Mouse (Mus musculus): Measurements from ENCODE around the gene Add1. TPM values are rescaled to one million over a fixed set of nuclear protein-coding genes. Genes with fewer than 3 reads are reported as not detected.

The Add1 gene
- total RNA-seq, 2 experiments from 2014 or later, result 307 to 320 TPM

DNA sequence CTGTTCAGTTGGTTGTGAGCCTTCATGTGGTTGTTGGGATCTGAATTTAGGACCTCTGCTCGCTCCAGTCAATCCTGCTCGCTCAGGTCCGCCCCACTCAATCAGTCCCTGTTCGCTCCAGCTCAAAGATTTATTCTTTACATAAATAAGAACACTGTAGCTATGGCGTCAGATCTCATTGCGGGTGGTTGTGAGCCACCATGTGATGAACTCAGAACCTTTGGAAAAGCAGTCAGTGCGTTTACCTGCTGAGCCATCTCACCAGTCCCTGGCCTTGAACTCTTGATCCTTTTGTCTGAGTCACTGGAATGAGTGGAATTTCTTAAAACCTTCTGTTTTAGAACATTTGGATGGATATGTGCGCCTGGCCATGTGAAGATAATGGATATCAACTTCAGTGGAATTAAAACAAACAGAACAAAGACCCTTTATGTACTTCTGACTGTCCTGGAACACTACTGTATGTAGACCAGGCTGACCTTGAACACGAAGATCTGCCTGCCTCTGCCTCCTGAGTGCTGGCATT lies 19.8 kb downstream of the Add1 start:
- no peak for DNase-seq
- intact Hi-C loops (cut with DNase I), result no loop called here

DNA sequence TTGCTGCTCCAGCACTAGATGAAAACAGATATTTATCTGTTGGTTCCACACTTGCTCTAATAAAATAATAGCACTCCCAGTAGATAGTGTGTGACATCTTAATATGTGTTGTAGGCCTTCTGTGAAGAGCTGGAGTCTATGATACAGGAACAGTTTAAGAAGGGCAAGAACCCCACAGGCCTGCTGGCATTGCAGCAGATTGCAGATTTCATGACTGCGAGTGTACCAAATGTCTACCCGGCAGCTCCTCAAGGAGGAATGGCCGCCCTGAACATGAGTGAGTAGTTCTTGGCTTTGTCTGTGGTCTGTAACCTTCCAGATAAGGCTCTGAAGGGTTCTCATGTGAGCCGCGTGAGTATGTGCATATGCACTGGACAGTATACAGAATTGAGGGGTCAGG lies 31.1 kb downstream of the Add1 start:
- intact Hi-C loops (cut with DNase I), result no loop called here

DNA sequence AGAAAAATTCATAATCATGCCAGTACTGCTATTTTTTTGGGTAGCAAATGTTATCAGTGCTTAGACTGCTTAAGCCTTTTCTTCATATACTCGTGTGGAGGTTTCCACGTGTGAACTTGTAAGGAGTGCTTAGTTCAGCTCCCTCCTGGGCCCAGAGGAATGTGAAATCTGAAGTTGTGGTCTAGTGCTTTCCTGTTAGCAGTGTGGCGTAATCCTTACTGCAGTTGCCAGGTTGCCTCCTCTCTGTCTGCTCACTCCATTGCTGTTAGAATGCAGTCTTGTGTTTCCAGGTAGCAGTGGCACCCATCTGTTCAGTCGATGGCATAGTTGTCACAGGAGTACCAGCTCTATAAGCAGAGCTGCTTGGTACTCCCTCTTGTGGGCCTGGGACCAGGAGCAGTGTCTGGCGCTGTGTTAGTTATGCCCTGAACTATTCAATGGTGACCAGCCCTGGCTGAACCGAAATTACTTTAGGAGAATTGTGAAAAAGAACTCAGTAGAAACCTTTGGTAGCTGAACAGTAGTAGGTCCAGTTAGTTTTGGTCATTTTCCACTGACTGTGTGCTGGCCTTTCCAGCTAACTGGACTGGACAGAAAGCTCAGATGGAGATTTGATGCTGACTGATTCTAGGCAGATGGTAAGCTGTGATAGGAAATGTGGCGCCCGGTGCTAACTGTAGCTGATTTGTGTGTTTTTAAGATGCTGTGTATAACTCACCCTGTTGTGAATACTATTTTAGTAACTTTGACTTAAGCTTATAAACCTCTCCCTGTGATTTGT lies 33.8 kb downstream of the Add1 start:
- DNase-seq, result no peak
- intact Hi-C loops (cut with DNase I), result no loop called here

More for the DNA sequence above, 31.1 kb downstream of the Add1 start:
- DNase-seq, result no peak

DNA sequence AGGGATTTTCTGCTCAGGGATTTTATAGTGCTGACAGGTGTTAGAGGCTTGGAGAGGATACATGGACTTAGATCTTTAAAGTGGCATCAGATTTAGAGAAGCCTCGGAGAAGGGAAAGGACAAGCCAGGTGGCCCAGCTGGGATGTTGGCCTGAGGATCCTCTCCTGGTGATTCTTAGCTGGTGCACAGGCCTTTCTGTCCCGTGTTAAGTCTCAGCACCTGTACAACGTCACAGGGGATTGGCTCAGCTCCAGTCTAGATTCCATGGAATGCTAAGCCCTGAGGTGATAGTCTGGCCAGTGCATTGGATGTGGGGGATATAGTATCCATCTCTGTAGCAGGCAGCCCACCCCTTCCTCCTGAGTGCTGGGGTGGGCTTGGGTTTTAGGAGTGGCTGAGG lies 34.8 kb downstream of the Add1 start:
- intact Hi-C loops (cut with DNase I), result no loop called here
- DNase-seq, result no peak

DNA sequence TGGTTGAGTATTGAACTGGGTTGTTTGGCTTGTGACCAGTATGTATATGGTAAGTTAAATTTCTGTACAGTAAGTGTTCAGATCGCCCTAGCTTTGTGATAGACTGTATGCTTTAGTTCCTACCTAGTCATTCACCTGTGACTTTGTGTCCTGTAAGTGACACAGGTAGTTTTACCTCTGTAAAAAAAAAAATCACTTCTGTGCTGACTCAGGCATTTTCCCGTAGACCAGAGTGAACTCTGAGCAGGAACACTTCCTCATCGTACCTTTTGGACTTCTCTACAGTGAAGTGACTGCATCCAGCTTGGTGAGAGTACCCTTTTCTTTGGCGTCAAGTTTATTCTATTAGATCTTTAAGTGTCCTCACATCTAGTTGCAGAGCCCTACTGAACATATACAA lies 36.5 kb downstream of the Add1 start:
- intact Hi-C loops (cut with DNase I), result no loop called here

DNA sequence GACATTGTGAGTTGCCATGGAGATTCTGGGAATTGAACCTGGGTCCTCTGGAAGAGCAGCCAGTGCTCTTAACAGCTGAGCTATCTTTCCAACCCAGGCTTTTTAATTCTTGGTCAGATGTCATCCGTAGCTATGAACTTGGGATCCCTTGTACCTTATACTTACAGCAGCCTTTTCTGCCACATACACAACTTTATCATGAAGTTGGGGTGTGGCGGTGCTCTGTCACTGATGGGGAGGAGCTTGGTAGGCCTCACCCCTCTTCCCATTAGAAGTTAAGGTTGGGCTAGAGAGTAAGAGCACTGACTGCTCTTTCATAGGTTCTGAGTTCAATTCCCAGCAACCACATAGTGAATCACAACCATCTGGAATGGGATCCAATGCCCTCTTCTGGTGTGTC lies 59.5 kb downstream of the Add1 start:
- intact Hi-C loops (cut with DNase I), result no loop called here
- no peak for DNase-seq

More for the DNA sequence above, 36.5 kb downstream of the Add1 start:
- no peak for DNase-seq

DNA sequence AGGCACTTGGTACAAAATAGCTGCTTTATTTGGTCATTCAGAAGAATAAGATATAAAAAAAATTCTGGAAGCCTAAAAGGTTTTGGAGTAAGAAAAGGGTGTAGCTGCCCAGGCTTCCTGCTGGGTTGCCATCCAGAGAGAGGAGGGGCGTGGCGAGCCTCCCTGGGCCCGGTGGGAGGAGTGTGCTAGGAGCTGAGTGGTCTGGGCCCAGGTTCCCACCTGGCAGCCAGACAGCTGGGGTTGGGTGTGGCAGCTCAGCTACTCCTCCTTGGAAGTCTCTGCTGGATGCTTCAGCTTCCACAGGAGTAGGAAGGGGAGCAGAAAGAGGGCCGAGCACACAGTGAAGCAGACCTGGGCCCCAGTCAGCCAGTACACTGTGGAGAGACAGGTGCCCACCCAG lies 60.2 kb downstream of the Add1 start:
- no peak for DNase-seq
- intact Hi-C loops (cut with DNase I), result no loop called here

DNA sequence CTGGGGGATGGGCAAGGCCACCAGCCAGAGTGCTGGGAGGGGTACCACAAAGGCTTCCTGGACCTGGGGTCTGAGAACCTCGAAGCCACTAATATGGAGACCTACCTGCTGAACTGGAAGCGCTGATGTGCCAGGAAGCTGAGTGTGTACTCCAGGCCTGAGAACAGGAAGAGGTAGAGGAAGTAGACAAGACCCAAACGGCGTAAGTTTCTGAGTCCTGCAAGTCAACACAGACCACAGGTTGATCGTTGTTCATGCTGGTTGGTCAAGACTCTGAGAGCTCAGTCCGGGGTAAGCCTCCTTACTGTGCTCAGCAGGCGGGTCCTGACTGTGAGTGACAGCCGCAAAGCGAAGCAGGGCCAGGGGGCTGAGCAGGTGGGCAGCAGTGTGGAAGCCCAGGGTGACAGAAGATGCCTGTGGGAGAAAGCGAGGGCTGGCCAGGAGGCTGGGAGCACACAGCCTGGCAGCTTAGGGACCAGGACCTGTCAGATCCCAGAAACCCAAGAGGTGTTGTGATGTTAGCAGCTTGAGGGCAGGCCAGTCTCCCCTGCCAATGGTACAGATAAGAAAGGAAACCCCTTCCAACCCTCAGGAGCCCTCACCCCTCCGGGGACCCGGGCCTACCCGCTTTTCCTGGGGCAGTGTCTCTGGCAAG lies 61.4 kb downstream of the Add1 start:
- intact Hi-C loops (cut with DNase I), result no loop called here
- DNase-seq, result no peak

DNA sequence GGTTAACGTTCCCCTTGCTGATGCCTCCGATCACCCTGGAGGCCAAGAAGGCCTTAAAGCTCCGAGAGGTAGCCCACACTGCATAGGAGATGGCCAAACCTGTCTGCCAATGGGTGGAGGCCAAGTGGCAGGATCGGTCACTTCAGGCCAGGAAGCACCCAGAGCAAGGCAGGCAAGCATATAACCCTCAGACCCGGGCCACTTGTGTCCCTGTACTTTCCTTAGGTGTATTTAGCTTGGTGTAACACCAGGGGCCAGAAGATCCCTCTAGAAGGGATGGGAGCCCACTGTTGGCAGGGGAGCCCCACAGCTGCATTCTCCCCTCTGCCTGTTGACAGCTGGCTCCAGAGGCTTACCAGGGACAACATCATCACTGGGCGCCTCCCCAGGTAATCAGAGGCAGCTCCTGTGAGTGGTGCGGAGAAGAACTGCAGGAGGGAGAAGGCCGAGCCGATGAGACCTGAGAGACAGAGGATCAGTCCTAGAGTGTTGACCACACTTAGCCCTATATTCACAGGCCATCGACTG lies 62.3 kb downstream of the Add1 start:
- no peak for DNase-seq
- intact Hi-C loops (cut with DNase I), result no loop called here

DNA sequence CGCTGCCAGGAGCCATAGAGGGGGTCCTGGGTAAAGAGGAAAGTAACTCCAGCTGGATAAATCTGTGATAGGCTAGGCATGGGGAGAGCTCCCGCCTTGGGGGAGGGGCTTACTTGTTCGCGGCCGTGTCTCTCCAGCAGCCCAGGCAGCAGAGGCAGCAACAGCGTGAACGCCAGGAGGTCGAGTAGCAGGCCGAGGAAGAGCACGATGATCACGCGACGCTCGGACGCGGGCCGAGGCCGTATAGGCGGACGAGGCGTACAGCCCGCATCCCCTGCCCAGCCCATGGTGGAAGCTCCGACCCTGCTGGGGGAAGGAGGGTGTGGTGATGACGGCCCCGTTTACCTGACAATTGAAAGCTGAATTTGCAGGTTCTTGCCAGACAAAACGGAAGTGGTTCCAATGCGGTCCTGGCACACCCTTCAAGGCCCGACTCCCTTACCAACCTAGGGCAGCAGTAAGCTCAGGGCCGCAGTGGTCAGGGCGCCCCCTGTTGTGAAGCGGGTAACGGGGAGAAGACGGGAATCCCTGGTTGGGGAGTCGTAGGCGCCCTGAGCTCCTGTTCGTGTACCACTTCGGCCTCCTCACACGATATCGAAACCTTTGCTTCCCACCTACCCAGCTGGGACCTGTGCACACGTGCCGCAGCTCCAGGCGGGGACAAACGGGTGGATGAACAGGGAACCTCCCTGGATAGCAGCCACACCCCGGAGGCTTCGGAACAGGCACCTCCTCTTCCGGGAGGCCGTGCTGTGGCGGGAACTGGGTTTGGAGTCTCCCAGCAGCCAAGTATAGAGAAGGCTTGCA lies 63.2 kb downstream of the Add1 start, which contains the start of gene Mfsd10:
Gene Mfsd10, minus strand, starts transcription at position 732 of the 807 bp plus-strand sequence.
- intact Hi-C loops (cut with DNase I), result no loop called here
- peak; percentile 84 for DNase-seq

DNA sequence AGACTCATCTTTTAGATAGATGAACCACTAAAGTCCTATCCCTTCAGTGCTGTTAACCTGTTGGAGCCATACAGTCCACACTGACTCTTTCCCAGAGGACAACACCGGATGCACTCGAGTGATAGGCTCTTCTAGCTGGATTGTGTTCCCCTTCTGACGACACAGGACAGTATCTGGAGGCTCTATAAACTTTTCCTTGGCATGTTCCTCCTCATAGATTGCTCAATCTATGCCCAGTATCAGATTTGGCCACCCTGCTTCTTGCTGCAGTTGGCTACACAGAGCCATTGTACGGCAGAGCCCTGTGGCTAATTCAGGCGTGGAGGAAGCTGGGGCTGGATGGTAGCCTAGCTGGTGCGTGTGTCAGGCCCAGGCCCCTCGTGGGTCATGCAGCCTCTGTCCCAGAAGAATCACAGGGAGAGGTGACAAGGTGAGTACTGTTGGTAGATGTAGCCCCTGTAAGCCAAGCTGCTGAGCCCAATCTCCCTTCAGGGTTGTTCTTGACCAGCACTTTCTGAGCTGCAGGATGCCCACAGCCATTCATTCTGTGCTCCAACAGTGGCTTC lies 64.2 kb downstream of the Add1 start:
- no peak for DNase-seq
- intact Hi-C loops (cut with DNase I), result no loop called here

DNA sequence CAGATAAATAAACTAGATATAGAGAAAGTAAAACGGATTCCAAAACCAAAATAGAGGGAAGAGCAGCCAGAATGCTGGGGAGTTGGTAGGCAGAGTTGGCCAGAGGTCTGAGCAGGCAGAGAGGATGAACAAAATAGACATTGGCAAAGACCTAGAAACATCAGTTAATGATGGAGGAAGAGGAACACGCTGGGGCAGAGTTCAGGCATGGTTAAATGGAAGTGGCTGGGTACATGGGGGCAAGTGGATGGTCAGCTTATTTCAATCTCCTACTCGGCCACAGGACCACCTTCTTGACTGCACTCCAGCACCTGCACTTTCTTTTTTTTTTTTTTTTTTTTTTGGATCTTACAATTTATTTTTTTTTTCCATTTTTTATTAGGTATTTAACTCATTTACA lies 68.5 kb downstream of the Add1 start:
- DNase-seq, result no peak
- intact Hi-C loops (cut with DNase I), result no loop called here

DNA sequence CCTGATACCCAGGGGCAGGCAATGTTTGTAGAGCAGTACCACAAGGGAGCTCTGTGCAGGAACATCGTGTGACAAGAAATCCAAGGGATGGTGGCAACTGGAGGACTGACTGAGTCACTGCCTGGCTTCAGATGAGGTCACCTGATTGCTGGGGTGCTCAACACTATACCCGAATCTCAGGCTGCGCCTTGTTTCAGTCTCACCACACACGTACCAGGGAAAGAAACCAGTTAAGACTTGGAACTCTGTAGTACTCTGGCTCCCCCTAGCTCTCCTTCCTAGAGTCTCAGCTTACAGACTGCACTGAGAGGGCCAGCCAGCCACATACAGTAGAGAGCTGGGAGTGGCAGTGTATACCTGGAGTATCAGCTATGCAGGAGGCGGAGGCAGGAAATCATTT lies 69.5 kb downstream of the Add1 start:
- intact Hi-C loops (cut with DNase I), result no loop called here
- DNase-seq, result no peak

DNA sequence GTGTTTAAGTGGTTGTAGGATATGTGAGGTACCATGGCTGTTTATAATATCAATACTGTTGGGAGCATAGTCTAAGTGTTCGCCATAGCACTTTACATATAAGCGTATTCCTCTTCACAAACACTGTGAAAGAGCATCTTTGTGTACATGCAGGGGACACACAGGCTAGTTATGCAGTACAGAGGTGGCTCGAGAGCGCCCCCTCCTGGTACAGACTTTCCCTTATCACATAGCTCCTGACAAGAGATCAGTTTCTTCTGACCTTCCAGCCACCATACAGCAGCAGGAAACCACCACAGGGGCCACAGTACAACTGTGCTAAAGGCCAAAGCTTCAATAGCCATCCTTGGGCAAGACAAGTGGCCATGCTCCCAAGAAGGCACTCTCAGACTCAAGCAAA lies 74.1 kb downstream of the Add1 start:
- intact Hi-C loops (cut with DNase I), result no loop called here

DNA sequence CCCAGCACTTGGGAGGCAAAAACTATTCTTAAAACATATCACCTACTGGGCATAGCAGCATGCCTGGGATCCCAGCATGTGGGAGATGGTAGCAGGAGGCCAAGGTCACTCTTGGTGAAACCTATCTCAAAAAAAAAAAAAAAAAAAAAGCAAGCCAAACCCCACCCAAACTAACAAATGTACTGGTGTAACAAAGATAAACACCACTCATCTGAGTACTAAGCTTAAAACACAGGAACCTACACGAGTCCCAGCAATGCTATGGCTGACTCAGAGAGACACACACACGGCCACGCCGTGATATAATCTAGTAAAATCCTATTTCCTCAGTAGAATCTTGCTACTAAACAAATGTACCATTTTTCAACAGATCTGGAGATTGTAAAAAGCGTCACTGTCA lies 79.5 kb downstream of the Add1 start:
- intact Hi-C loops (cut with DNase I), result no loop called here
- DNase-seq, result no peak

More for the DNA sequence above, 74.1 kb downstream of the Add1 start:
- peak; percentile 64 for DNase-seq

DNA sequence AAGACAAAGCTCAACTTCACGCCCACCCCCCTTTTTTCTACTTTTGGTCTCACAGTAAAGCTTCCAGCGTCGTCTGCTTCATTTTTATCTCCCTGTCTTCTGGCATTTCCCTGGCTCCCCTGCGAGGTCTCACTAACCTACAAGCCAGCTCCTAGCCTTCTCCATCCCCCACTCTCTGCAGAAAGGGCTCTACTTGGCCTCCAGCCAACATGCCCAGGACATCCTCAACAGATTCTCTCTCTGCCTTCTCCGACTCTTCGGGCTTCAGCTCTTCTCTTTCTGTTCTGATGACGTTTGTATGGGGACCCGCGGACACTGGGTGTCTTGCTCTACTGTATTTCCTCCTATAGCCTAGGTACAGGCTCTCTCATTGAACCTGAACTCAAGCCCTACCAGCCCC lies 81.4 kb downstream of the Add1 start:
- no peak for DNase-seq
- intact Hi-C loops (cut with DNase I), result no loop called here

DNA sequence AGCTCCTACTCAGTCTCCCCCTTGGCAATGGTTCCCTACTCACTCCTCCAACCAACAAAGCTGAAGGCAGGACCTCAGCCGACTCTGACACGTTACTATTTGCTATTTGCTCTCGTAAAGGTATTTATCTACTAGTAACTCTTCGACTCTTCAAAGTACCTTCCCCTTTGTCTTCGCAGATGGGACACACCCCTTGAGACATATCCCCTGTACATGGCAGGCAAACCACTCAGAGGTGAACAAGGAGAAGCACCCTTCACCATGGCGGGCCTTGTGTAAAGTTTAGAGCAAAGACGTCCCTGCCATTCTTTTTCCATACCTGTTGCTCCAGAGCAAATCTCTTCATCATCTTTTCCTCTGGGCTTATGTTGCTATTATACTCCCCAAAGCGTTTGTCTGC lies 84.1 kb downstream of the Add1 start:
- DNase-seq, result no peak
- intact Hi-C loops (cut with DNase I), result no loop called here

DNA sequence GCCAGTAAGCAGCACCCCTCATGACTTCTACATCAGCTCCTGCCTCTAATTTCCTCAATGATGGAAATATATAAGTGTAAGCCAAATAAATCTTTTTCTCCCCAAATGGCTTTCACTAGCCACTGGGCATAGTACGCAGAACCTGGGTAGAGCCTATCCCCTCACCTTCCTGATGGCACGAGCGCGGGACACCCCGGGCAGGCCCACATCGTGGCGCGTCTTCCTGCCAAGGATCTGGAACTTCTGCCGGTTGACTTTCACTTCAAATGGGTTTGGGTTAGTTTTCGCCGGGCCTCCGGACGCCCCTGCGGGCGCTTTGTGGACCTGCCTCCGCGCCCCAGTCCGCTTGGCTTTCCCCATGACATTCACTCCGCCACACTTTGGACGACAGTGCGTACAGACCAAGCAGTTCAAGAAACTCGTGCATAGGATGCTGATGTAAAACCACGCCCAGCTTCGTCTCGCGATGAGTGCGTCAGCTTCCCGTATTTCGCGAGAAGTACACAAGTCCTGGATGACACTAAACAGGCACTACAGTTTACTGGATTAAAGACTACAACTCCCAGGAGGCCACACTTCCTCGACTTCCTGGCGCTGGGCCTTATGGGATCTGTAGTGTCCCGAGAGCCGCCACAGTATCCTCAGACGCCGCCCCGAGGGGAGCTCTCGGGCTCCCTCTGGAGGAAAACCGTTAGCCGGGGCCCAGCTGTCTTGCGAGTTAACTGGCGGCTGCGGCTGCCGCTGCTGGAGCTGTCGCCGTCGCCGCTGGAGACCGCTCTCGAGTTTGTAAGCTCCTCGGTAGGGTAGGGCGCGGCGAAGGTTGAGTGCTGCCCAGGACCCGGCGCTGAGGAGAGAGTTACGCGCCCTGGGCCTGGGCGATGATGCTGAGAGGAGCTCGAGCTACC lies 86.5 kb downstream of the Add1 start, which contains the start of the genes Nop14 and Grk4:
Gene Nop14, minus strand, starts transcription at position 463 of the 905 bp plus-strand sequence.
Gene Grk4, plus strand, starts transcription at position 694 of the 905 bp plus-strand sequence.
- intact Hi-C loops (cut with DNase I), result no loop called here
- DNase-seq, result peak; percentile 99

DNA sequence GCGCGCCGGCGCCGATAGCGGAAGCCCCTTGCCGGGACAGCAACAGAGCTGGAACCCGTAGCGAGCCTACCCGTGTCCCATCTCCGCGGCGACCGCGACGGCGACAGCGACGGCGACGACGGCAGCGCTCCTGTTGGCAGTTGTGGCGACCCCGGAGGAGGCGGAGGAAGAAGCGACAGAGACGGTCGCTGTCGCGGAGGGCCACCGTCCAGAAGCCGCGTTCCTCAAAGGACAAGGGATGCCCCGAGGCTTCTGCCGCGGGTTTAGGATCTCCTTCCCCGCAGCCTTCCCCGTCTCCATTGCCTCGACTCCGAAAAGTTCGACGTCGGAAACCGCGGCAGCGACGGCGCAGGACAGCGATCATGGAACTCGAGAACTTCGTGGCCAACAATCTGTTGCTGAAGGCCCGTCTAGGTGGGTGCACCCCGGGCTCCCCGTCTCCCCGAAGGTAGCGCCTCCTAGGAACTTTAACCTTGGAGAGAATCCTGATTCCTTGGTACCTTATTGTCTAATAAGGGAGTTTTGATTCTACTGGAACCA lies 87.2 kb downstream of the Add1 start:
- no peak for DNase-seq
- intact Hi-C loops (cut with DNase I), result no loop called here
